Mouse (Mus musculus): Measurements from ENCODE around the gene Snx30. TPM values are rescaled to one million over a fixed set of nuclear protein-coding genes. Genes with fewer than 3 reads are reported as not detected.

Gene Snx30
- polyA plus RNA-seq, 1 experiment from 2014 or later, result 3.5 TPM

DNA sequence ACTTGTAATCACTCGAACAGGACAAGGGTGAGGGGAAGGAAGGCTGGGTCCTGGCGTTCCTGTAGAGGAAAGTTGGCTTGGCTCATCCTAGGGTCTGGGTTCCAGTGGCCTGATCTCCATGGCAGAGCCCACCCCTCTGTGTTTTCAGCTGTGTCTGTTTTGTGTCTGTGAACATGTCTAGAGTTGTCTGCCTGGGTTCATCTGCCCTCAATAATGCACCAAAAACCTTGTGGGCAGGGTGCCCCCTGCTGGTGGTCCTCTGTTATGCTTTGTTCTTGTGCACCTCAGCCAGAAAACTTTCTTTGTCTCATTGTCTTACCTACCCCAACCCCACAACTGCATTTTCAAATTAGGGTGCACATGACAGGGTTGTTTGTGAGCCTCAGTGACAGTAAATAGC lies 44.5 kb downstream of the Snx30 start:
- Histone ChIP-seq H3K27me3 (ENCODE audit: control insufficient read depth, insufficient read depth, low read length) (no peaks in the 10 kb centered on the region), H3K4me3 (ENCODE audit: low read depth, low read length) (no peak overlapping the region), H3K4me1 (replicated peaks; ENCODE audit: control insufficient read depth, insufficient read depth) (no peaks in the 10 kb centered on the region), H3K36me3 (ENCODE audit: control insufficient read depth, insufficient read depth, low read length) (no peaks in the 10 kb centered on the region), H3K27ac (replicated peaks) (no peak overlapping the region), H3K9ac (ENCODE audit: low read length) (no peak overlapping the region), H3K4me2 (replicated peaks; ENCODE audit: low read depth) (no peak overlapping the region), H3K9me3 (ENCODE audit: control insufficient read depth, low read length) (no peaks in the 10 kb centered on the region)
- DNase-seq (ENCODE audit: low spot score) (peak; percentile 76), ATAC-seq (ENCODE audit: low FRiP score, low TSS enrichment) (0 out of 2 replicates have a peak, but pooled peaks have one; percentile 21)
- 57% methylated on average over 2 of the region's 2 CpGs for WGBS
- TF ChIP-seq CTCF (IDR thresholded peaks at IDR 0.05; ENCODE audit: low read depth) (peak; percentile 88), EP300 (optimal IDR thresholded peaks at IDR 0.05) (no peak)

DNA sequence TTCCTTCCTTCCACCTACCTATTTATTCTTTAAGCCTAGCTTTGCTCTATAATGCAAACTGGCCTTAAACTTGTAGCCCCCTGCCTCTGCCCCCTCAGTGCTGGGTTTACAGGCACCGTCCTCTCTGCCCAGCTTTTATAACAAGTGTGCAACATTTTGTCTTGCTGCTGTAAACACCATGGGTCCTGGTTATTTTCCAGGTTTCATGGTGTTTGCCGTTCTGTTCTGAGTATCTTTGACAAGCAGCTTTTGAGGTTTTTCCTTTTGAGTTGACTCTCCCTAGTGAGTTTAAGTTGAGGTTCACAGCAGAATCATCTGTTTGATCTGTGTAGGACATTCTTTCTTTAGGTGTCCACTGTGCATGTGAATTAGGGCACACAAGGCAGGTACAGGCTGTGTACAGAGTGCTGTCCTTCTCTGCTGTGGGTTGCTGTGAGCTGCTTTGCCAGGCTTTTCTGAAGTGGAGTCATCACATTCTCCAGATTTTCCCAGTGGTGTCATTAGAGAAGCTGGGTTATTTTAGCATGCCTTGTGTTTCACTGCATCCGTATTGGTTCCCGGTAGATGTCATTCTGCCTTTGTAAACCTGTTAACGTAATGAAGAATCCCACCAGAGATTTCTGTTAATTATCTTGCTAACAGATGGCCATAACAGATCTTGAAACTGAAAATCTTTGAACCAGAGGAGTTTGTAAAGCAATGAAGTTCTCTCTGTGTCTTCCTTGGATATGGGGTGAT lies 45.4 kb downstream of the Snx30 start:
- Histone ChIP-seq H3K4me2 (replicated peaks; ENCODE audit: low read depth) (no peak overlapping the region), H3K9ac (ENCODE audit: low read length) (no peak overlapping the region), H3K4me3 (ENCODE audit: low read depth, low read length) (no peak overlapping the region), H3K27me3 (ENCODE audit: control insufficient read depth, insufficient read depth, low read length) (no peaks in the 10 kb centered on the region), H3K4me1 (replicated peaks; ENCODE audit: control insufficient read depth, insufficient read depth) (no peaks in the 10 kb centered on the region), H3K9me3 (ENCODE audit: control insufficient read depth, low read length) (no peaks in the 10 kb centered on the region), H3K27ac (replicated peaks) (no peak overlapping the region), H3K36me3 (ENCODE audit: control insufficient read depth, insufficient read depth, low read length) (no peaks in the 10 kb centered on the region)
- ATAC-seq (ENCODE audit: low FRiP score, low TSS enrichment), result no peak
- no peak for TF ChIP-seq CTCF (IDR thresholded peaks at IDR 0.05; ENCODE audit: low read depth)
- TF ChIP-seq EP300 (optimal IDR thresholded peaks at IDR 0.05), result no peak
- 86% methylated on average over 5 of the region's 5 CpGs for WGBS
- DNase-seq (ENCODE audit: low spot score), result no peak

DNA sequence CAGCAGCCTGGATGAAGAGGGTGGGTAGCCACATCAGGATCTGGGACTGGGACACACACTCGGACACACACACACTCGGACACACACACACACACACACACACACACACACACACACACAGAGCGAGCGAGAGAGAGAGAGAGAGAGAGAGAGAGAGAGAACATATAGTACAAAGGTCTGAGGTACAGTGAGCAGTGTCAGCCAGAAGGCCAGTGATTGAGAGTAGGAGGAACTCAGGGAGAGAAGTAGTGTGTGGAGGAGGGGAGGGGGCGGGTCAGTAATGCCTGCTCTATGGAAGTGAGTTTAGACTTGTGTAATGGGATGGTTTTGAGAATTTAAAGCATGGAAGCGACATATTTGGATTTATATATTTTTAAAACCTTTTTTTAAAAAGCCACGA lies 47.5 kb downstream of the Snx30 start:
- 92% methylated on average over 7 of the region's 7 CpGs for WGBS
- Histone ChIP-seq H3K36me3 (ENCODE audit: control insufficient read depth, insufficient read depth, low read length) (no peaks in the 10 kb centered on the region), H3K4me3 (ENCODE audit: low read depth, low read length) (no peak overlapping the region), H3K4me1 (replicated peaks; ENCODE audit: control insufficient read depth, insufficient read depth) (no peaks in the 10 kb centered on the region), H3K9me3 (ENCODE audit: control insufficient read depth, low read length) (no peaks in the 10 kb centered on the region), H3K9ac (ENCODE audit: low read length) (no peak overlapping the region), H3K27me3 (ENCODE audit: control insufficient read depth, insufficient read depth, low read length) (no peaks in the 10 kb centered on the region), H3K27ac (replicated peaks) (no peak overlapping the region), H3K4me2 (replicated peaks; ENCODE audit: low read depth) (no peak overlapping the region)
- DNase-seq (ENCODE audit: low spot score), result no peak
- TF ChIP-seq CTCF (IDR thresholded peaks at IDR 0.05; ENCODE audit: low read depth), result no peak
- TF ChIP-seq EP300 (optimal IDR thresholded peaks at IDR 0.05), result no peak
- no peak for ATAC-seq (ENCODE audit: low FRiP score, low TSS enrichment)

DNA sequence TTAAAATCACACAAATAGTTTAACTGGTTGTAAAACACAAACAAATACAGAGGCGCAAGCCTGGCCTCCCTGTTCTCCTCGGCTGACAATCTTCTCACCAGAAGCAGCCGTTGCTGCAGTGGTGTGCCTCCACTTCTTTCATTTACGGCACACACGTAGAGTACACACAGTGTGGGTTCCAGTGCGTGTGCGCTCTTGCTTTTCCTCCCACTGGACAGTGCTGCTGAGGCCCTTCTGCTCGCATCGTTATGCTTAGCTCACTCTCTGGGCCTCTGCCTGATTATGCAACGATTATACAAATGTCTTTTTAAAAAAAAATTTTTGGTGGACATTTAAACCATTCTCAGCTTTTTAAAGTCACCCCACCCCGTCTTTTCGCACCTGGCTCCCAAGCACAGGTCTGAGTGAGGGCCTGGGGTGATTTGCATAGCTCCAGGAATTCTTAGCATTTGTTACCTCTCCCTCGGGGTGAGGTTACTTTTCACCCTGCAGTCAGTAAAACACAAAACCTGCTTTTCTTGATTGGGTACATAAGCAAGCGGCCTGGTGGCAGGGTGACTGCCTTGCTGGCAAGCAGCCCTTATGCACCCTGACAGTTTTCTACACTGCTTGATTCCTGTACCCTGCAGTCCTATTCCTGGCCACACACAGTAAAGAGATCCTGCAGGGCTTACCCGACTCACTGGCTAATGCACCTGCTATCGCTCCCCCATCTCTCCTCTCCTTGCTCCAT lies 54.2 kb downstream of the Snx30 start:
- WGBS, result 46% methylated on average over 16 of the region's 16 CpGs
- ATAC-seq (ENCODE audit: low FRiP score, low TSS enrichment), result peak; percentile 93
- Histone ChIP-seq H3K36me3 (ENCODE audit: control insufficient read depth, insufficient read depth, low read length) (no peaks in the 10 kb centered on the region), H3K9me3 (ENCODE audit: control insufficient read depth, low read length) (no peaks in the 10 kb centered on the region), H3K4me1 (replicated peaks; ENCODE audit: control insufficient read depth, insufficient read depth) (no peaks in the 10 kb centered on the region), H3K4me3 (ENCODE audit: low read depth, low read length) (no peak overlapping the region), H3K27ac (replicated peaks) (peak overlapping the region; percentile 72), H3K4me2 (replicated peaks; ENCODE audit: low read depth) (0 out of 2 replicates have a peak overlapping the region, but pooled peaks have one; percentile 1), H3K27me3 (ENCODE audit: control insufficient read depth, insufficient read depth, low read length) (no peaks in the 10 kb centered on the region), H3K9ac (ENCODE audit: low read length) (no peak overlapping the region)
- TF ChIP-seq EP300 (optimal IDR thresholded peaks at IDR 0.05) (no peak), CTCF (IDR thresholded peaks at IDR 0.05; ENCODE audit: low read depth) (no peak)
- DNase-seq (ENCODE audit: low spot score), result peak; percentile 76

DNA sequence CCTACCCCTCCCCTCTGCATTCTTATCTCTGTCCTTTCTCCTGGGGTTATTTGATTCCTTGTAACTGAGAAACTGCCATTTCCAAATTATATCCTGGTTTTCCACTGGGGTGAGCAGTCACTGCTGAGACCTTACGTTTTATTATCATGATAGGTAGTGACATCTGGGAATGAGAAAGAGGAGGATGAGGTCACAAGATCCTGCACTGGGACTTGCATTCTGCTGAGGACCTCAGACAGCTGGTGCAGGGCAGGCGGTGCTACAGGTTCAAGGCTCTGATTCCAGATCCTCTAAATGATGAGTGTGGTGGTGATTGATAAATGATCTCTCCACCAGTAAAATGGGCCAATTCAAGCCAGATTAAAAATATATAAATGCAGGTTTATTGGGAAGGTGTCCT lies 54.8 kb downstream of the Snx30 start:
- no peak for DNase-seq (ENCODE audit: low spot score)
- H3K4me3 ChIP-seq (ENCODE audit: low read depth, low read length), result no peak overlapping the region
- H3K9ac ChIP-seq (ENCODE audit: low read length), result no peak overlapping the region
- H3K27ac ChIP-seq (replicated peaks), result no peak overlapping the region
- no peaks in the 10 kb centered on the region for H3K9me3 ChIP-seq (ENCODE audit: control insufficient read depth, low read length)
- H3K4me2 ChIP-seq (replicated peaks; ENCODE audit: low read depth), result no peak overlapping the region
- no peaks in the 10 kb centered on the region for H3K36me3 ChIP-seq (ENCODE audit: control insufficient read depth, insufficient read depth, low read length)
- TF ChIP-seq CTCF (IDR thresholded peaks at IDR 0.05; ENCODE audit: low read depth) (no peak), EP300 (optimal IDR thresholded peaks at IDR 0.05) (no peak)
- ATAC-seq (ENCODE audit: low FRiP score, low TSS enrichment), result peak; percentile 14; the same call in 1 of the 2 replicates
- H3K27me3 ChIP-seq (ENCODE audit: control insufficient read depth, insufficient read depth, low read length), result no peaks in the 10 kb centered on the region
- H3K4me1 ChIP-seq (replicated peaks; ENCODE audit: control insufficient read depth, insufficient read depth), result no peaks in the 10 kb centered on the region
- WGBS, result 59% methylated on average over 2 of the region's 2 CpGs

DNA sequence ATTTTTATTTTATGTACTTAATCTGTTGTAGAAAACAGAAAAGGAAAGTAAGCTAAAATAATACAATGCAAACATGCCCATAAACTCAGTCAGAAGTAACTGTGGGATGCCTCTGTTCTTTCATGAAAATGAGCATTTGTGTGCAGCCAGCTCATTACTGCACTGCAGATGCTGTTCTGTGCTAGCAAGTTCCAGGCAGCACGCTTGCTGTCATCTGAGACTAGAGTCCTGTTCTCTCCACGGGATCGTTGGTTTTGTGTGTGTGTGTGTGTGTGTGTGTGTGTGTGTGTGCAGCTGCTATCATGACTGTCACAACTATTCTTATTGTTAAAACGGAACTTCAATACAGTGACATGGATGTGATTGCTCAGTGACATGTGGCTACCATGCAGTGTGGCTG lies 56.2 kb downstream of the Snx30 start:
- no peak for TF ChIP-seq CTCF (IDR thresholded peaks at IDR 0.05; ENCODE audit: low read depth)
- no peak for TF ChIP-seq EP300 (optimal IDR thresholded peaks at IDR 0.05)
- H3K36me3 ChIP-seq (ENCODE audit: control insufficient read depth, insufficient read depth, low read length), result no peaks in the 10 kb centered on the region
- H3K27ac ChIP-seq (replicated peaks), result no peak overlapping the region
- no peaks in the 10 kb centered on the region for H3K4me1 ChIP-seq (replicated peaks; ENCODE audit: control insufficient read depth, insufficient read depth)
- no peak overlapping the region for H3K4me3 ChIP-seq (ENCODE audit: low read depth, low read length)
- no peak overlapping the region for H3K9ac ChIP-seq (ENCODE audit: low read length)
- no peaks in the 10 kb centered on the region for H3K27me3 ChIP-seq (ENCODE audit: control insufficient read depth, insufficient read depth, low read length)
- no peak overlapping the region for H3K4me2 ChIP-seq (replicated peaks; ENCODE audit: low read depth)
- WGBS, result 42% methylated on average over 4 of the region's 4 CpGs
- no peak for DNase-seq (ENCODE audit: low spot score)
- ATAC-seq (ENCODE audit: low FRiP score, low TSS enrichment), result no peak
- H3K9me3 ChIP-seq (ENCODE audit: control insufficient read depth, low read length), result no peaks in the 10 kb centered on the region
